In genomic region chr11:9047044-9047443, GRCm38 (mm10) we compare ENCODE assay signal across 16 mouse cellular contexts. TPM values are rescaled to one million over a fixed set of nuclear protein-coding genes. Genes with fewer than 3 reads are reported as not detected.
DNase-seq lines count a peak whose midpoint lies in the region; ATAC-seq and TF ChIP-seq lines count a peak whose summit lies in the region.
"Had no signal": no experiment of that assay in that cellular context is flagged by ENCODE, and none has a peak within 500 bp of the region (broad histone marks: within the 10 kb centered on the region; RNA-seq: fewer than 3 reads in every experiment).

No protein-coding gene starts in this region.

- TF ChIP-seq CTCF in forebrain, postnatal 0 days (IDR thresholded peaks at IDR 0.05; ENCODE audit: low read depth), result no peak

- no peak overlapping the region for H3K4me3 ChIP-seq in forebrain, postnatal 0 days (ENCODE audit: low read depth, low read length)
- no peak overlapping the region for H3K4me3 ChIP-seq in forebrain, embryonic 16.5 days (replicated peaks; ENCODE audit: low read length)
- H3K4me3 ChIP-seq in megakaryocyte, embryonic 14.5 days (replicated peaks), result peak overlapping the region; percentile 60
- H3K4me3 ChIP-seq in heart, embryonic 14.5 days (ENCODE audit: control insufficient read depth in 1 of 2, insufficient read depth in 1 of 2, low read depth in 1 of 2, low read length in 2 of 2), result no peak overlapping the region
- H3K4me3 ChIP-seq: hindbrain, embryonic 15.5 days; midbrain, embryonic 15.5 days; neural tube, embryonic 15.5 days had no signal

- H3K27ac ChIP-seq in forebrain, postnatal 0 days (ENCODE audit: low read depth, low read length), result no peak overlapping the region
- H3K27ac ChIP-seq in forebrain, embryonic 16.5 days (ENCODE audit: low read length), result no peak overlapping the region
- peak overlapping the region; percentile 77 to 87 for H3K27ac ChIP-seq in heart, embryonic 14.5 days (replicated peaks in 1 of 2; ENCODE audit: control insufficient read depth in 1 of 2, insufficient read depth in 1 of 2, low read depth in 2 of 2, low read length in 2 of 2)
- H3K27ac ChIP-seq: hindbrain, embryonic 15.5 days; midbrain, embryonic 15.5 days; neural tube, embryonic 15.5 days had no signal

- no peak for ATAC-seq in forebrain, postnatal 0 days
- no peak for ATAC-seq in forebrain, embryonic 16.5 days
- ATAC-seq in megakaryocyte, adult 5-6 weeks (ENCODE audit: poor library complexity, severe bottlenecking), result no peak
- peak; percentile 79 for ATAC-seq in heart, embryonic 14.5 days (ENCODE audit: insufficient number of reproducible peaks, insufficient read depth, low FRiP score, low read depth)
- ATAC-seq: midbrain, embryonic 15.5 days had no signal

- no peak overlapping the region for H3K9ac ChIP-seq in forebrain, postnatal 0 days
- H3K9ac ChIP-seq in forebrain, embryonic 16.5 days (replicated peaks; ENCODE audit: low read depth, low read length), result no peak overlapping the region
- H3K9ac ChIP-seq in heart, embryonic 14.5 days (ENCODE audit: low read length), result no peak overlapping the region
- H3K9ac ChIP-seq: hindbrain, embryonic 15.5 days; midbrain, embryonic 15.5 days; neural tube, embryonic 15.5 days had no signal

- H3K4me1 ChIP-seq in forebrain, postnatal 0 days (ENCODE audit: insufficient read depth), result 0 out of 2 replicates have a peak, but pooled peaks cover 3% of the 10 kb centered on the region
- H3K4me1 ChIP-seq in forebrain, embryonic 16.5 days (replicated peaks; ENCODE audit: control insufficient read depth, insufficient read depth, low read length), result peaks cover 10% of the 10 kb centered on the region
- peaks cover 36% of the 10 kb centered on the region for H3K4me1 ChIP-seq in megakaryocyte, embryonic 14.5 days
- H3K4me1 ChIP-seq in heart, embryonic 14.5 days (ENCODE audit: control insufficient read depth in 2 of 2, insufficient read depth in 2 of 2, low read length in 2 of 2), result peaks cover 10 to 37% of the 10 kb centered on the region in 2 experiments

- no peak overlapping the region for H3K4me2 ChIP-seq in forebrain, postnatal 0 days (ENCODE audit: low read depth)
- no peak overlapping the region for H3K4me2 ChIP-seq in forebrain, embryonic 16.5 days (ENCODE audit: low read length)
- peak overlapping the region; percentile 93 for H3K4me2 ChIP-seq in heart, embryonic 14.5 days (ENCODE audit: low read length)
- H3K4me2 ChIP-seq: hindbrain, embryonic 15.5 days; midbrain, embryonic 15.5 days; neural tube, embryonic 15.5 days had no signal

- no peaks in the 10 kb centered on the region for H3K9me3 ChIP-seq in forebrain, postnatal 0 days (ENCODE audit: low read length)
- no peaks in the 10 kb centered on the region for H3K9me3 ChIP-seq in forebrain, embryonic 16.5 days (ENCODE audit: control insufficient read depth, low read length)
- no peaks in the 10 kb centered on the region for H3K9me3 ChIP-seq in megakaryocyte, embryonic 14.5 days
- H3K9me3 ChIP-seq in heart, embryonic 14.5 days (ENCODE audit: control insufficient read depth, low read length), result no peaks in the 10 kb centered on the region
- H3K9me3 ChIP-seq: hindbrain, embryonic 15.5 days; midbrain, embryonic 15.5 days; neural tube, embryonic 15.5 days had no signal

- WGBS in forebrain, postnatal 0 days, result 76% methylated on average over 5 of the region's 5 CpGs
- WGBS in forebrain, embryonic 16.5 days, result 80% methylated on average over 5 of the region's 5 CpGs
- WGBS in heart, embryonic 14.5 days, result 22% methylated on average over 5 of the region's 5 CpGs

- H3K27me3 ChIP-seq in forebrain, postnatal 0 days (ENCODE audit: insufficient read depth, low read length), result peaks cover 4% of the 10 kb centered on the region; the same call in 1 of the 2 replicates
- H3K27me3 ChIP-seq in forebrain, embryonic 16.5 days (replicated peaks; ENCODE audit: control insufficient read depth, insufficient read depth, low read length), result peaks cover 7% of the 10 kb centered on the region; the same call in 1 of the 2 replicates
- peaks cover 13% of the 10 kb centered on the region for H3K27me3 ChIP-seq in megakaryocyte, embryonic 14.5 days (replicated peaks)
- H3K27me3 ChIP-seq in heart, embryonic 14.5 days (ENCODE audit: control insufficient read depth, insufficient read depth, low read length), result no peaks in the 10 kb centered on the region

- DNase-seq in forebrain, postnatal 0 days, result peak; percentile 20
- peak; percentile 38 to 63 for DNase-seq in kidney, postnatal 36 days
- no peak for DNase-seq in c-Kit-positive CD71-positive TER-119-positive erythroid progenitor cells, embryonic 14.5 days (ENCODE audit: low spot score)
- no peak for DNase-seq in frontal cortex, postnatal 10 days (ENCODE audit: low spot score in 2 of 2)
- DNase-seq: cerebellum, adult 18-20 months; embryo, embryonic 11 days; gastrocnemius, postnatal 10 days; lung, postnatal 10 days; thymus, postnatal 25 days had no signal

- H3K36me3 ChIP-seq in forebrain, postnatal 0 days (ENCODE audit: insufficient read depth), result no peaks in the 10 kb centered on the region
- no peaks in the 10 kb centered on the region for H3K36me3 ChIP-seq in forebrain, embryonic 16.5 days (ENCODE audit: control insufficient read depth, insufficient read depth)
- no peaks in the 10 kb centered on the region for H3K36me3 ChIP-seq in megakaryocyte, embryonic 14.5 days (replicated peaks; ENCODE audit: low read length)
- no peaks in the 10 kb centered on the region for H3K36me3 ChIP-seq in heart, embryonic 14.5 days (ENCODE audit: control insufficient read depth, insufficient read depth, low read length)
- H3K36me3 ChIP-seq: hindbrain, embryonic 15.5 days; midbrain, embryonic 15.5 days; neural tube, embryonic 15.5 days had no signal

RNA-seq across cellular contexts. Expression of gene Gm11992, which starts 1.4 kb away (rescaled TPM):
- 1.5 and 2.8 TPM in 2 replicates for total RNA-seq in forebrain, postnatal 0 days (2014; rRNA removed)
- 2.2 and 3.2 TPM in 2 replicates for polyA plus RNA-seq in forebrain, postnatal 0 days (2015; fragmentation: Nextera tagmentation; extraction: Ambion mirVana)
- polyA plus RNA-seq in forebrain, embryonic 16.5 days (2015; fragmentation: Nextera tagmentation; extraction: Ambion mirVana), result 0.75 and 1.3 TPM in 2 replicates
- polyA plus RNA-seq in megakaryocyte, embryonic 14.5 days (2012; ENCODE audit: insufficient read depth, low replicate concordance), result 0.93 TPM in 1 of 2 replicates, not detected in the other
- total RNA-seq in megakaryocyte, adult 5-6 weeks (2015), result 0.49 and 0.50 TPM in 2 replicates
- 0.29 TPM in 1 of 2 replicates, not detected in the other for total RNA-seq in megakaryocyte, adult 5-6 weeks (2017)
- 3.5 and 4.2 TPM in 2 replicates for polyA plus RNA-seq in heart, embryonic 14.5 days (2014; fragmentation: Nextera tagmentation; extraction: Ambion mirVana)
- total RNA-seq: gastrocnemius, postnatal 10 days had no signal

RNA-seq across cellular contexts. Expression of gene Sun3, which starts 1.7 kb away (rescaled TPM):
- 1.00 TPM in 1 of 2 replicates, not detected in the other for total RNA-seq in forebrain, postnatal 0 days (2014; rRNA removed)
- 0.28 and 0.30 TPM in 2 replicates for polyA plus RNA-seq in forebrain, postnatal 0 days (2015; fragmentation: Nextera tagmentation; extraction: Ambion mirVana)
- 0.24 TPM in 1 of 2 replicates, not detected in the other for polyA plus RNA-seq in forebrain, embryonic 16.5 days (2015; fragmentation: Nextera tagmentation; extraction: Ambion mirVana)
- not detected in 2 replicates for polyA plus RNA-seq in megakaryocyte, embryonic 14.5 days (2012; ENCODE audit: insufficient read depth, low replicate concordance)
- total RNA-seq in megakaryocyte, adult 5-6 weeks (2015), result not detected in 2 replicates
- total RNA-seq in megakaryocyte, adult 5-6 weeks (2017), result not detected in 2 replicates
- 1.1 and 1.6 TPM in 2 replicates for polyA plus RNA-seq in heart, embryonic 14.5 days (2014; fragmentation: Nextera tagmentation; extraction: Ambion mirVana)
- total RNA-seq: gastrocnemius, postnatal 10 days had no signal
- polyA plus RNA-seq: midbrain, embryonic 15.5 days had no signal

RNA-seq across cellular contexts. Expression of gene Hus1, which starts 36.1 kb away (rescaled TPM):
- total RNA-seq in forebrain, postnatal 0 days (2014; rRNA removed), result 9.7 and 13.6 TPM in 2 replicates
- 3.7 and 6.2 TPM in 2 replicates for polyA plus RNA-seq in forebrain, postnatal 0 days (2015; fragmentation: Nextera tagmentation; extraction: Ambion mirVana)
- 9.3 and 10.4 TPM in 2 replicates for polyA plus RNA-seq in forebrain, embryonic 16.5 days (2015; fragmentation: Nextera tagmentation; extraction: Ambion mirVana)
- polyA plus RNA-seq in megakaryocyte, embryonic 14.5 days (2012; ENCODE audit: insufficient read depth, low replicate concordance), result 0.97 and 1.5 TPM in 2 replicates
- 8.7 and 14.4 TPM in 2 replicates for total RNA-seq in megakaryocyte, adult 5-6 weeks (2015)
- 8.4 and 8.7 TPM in 2 replicates for total RNA-seq in megakaryocyte, adult 5-6 weeks (2017)
- polyA plus RNA-seq in heart, embryonic 14.5 days (2014; fragmentation: Nextera tagmentation; extraction: Ambion mirVana), result 14.4 and 15.1 TPM in 2 replicates

Comparison
In these comparisons a context has a peak if more than half of its experiments do, and no peak if none do; other contexts are left out.
1. DNase-seq: peak in forebrain, postnatal 0 days (single experiment) and kidney, postnatal 36 days (2 of 2); none in c-Kit-positive CD71-positive TER-119-positive erythroid progenitor cells, embryonic 14.5 days (single experiment) and frontal cortex, postnatal 10 days (0 of 2).
2. H3K27ac ChIP-seq: peak in heart, embryonic 14.5 days (2 of 2); none in forebrain, postnatal 0 days (single experiment) and forebrain, embryonic 16.5 days (single experiment).